Mouse (Mus musculus) Muller cell, postnatal 12 days (primary cell): ENCODE data around the gene G6pdx.
A peak's percentile ranks its signal among the peaks of the same experiment; 100 is the strongest.

ENCODE experiments used
- DNase-seq: peaks from one replicate; pipeline ENCODE4 v3.0.0-alpha.2; 2015; ENCODE audit errors: inconsistent ontology term

The G6pdx gene

GRCm38 (mm10) chrX:74428826-74429276 is at the start of gene G6pdx:
TSS of gene G6pdx (minus strand) at chrX:74429194.
- peak; percentile 90 for DNase-seq

- DNase-seq = peak; percentile 16
Observed at GRCm38 (mm10) chrX:74452773-74453172, 23.8 kb upstream of the G6pdx start.

GRCm38 (mm10) chrX:74451157-74451912 is 22.3 kb upstream of the G6pdx start:
- DNase-seq = no peak

GRCm38 (mm10) chrX:74429290-74429821 is 362 bp upstream of the G6pdx start:
- peak; percentile 67 for DNase-seq

- peak; percentile 6 for DNase-seq
Observed at GRCm38 (mm10) chrX:74428146-74428825, 708 bp downstream of the G6pdx start.

GRCm38 (mm10) chrX:74427116-74427515 is 1.9 kb downstream of the G6pdx start:
- DNase-seq = no peak

- no peak for DNase-seq
Observed at GRCm38 (mm10) chrX:74426256-74426655, 2.7 kb downstream of the G6pdx start.

- DNase-seq = peak; percentile 64
Observed at GRCm38 (mm10) chrX:74425195-74425594, 3.8 kb downstream of the G6pdx start.

- DNase-seq = peak; percentile 37
Observed at GRCm38 (mm10) chrX:74424443-74424842, 4.6 kb downstream of the G6pdx start.

- DNase-seq = peak; percentile 71
Observed at GRCm38 (mm10) chrX:74413377-74413776, 15.6 kb downstream of the G6pdx start.

- no peak for DNase-seq
Observed at GRCm38 (mm10) chrX:74408340-74408739, 20.7 kb downstream of the G6pdx start.

- DNase-seq = no peak
Observed at GRCm38 (mm10) chrX:74400136-74400535, 28.9 kb downstream of the G6pdx start.

- DNase-seq = peak; percentile 86
Observed at GRCm38 (mm10) chrX:74392535-74393443, 36.2 kb downstream of the G6pdx start, which contains the start of the genes Fam3a and Ikbkg. TSS of gene Fam3a (minus strand) at chrX:74393272. TSS of gene Ikbkg (plus strand) at chrX:74393290.

GRCm38 (mm10) chrX:74388153-74388552 is 40.8 kb downstream of the G6pdx start:
- no peak for DNase-seq

- no peak for DNase-seq
Observed at GRCm38 (mm10) chrX:74384451-74384850, 44.5 kb downstream of the G6pdx start.

GRCm38 (mm10) chrX:74372888-74373549 is 56.0 kb downstream of the G6pdx start, which contains the start of the genes Ubl4a and Slc10a3:
TSS of gene Ubl4a (minus strand) at chrX:74373218.
TSS of gene Slc10a3 (minus strand) at chrX:74373349.
- DNase-seq = peak; percentile 88

GRCm38 (mm10) chrX:74368209-74368909 is 60.6 kb downstream of the G6pdx start:
- DNase-seq = peak; percentile 73

GRCm38 (mm10) chrX:74367512-74367911 is 61.5 kb downstream of the G6pdx start:
- no peak for DNase-seq
